ENCODE assay signal across 8 mouse cellular contexts in genomic region chr14:7943101-7943800, GRCm38 (mm10). TPM values are rescaled to one million over a fixed set of nuclear protein-coding genes. Genes with fewer than 3 reads are reported as not detected.
A peak's percentile ranks its signal among the peaks of the same experiment; 100 is the strongest.
DNase-seq lines count a peak whose midpoint lies in the region; ATAC-seq and TF ChIP-seq lines count a peak whose summit lies in the region.

No protein-coding gene starts in this region.

- no peak for ATAC-seq in heart, embryonic 13.5 days (ENCODE audit: extremely low read depth, insufficient number of reproducible peaks, low FRiP score, low TSS enrichment)

- H3K36me3 ChIP-seq in heart, embryonic 13.5 days = peaks cover 89% of the 10 kb centered on the region

- no peak overlapping the region for H3K4me2 ChIP-seq in heart, embryonic 13.5 days

- peaks cover 48% of the 10 kb centered on the region for H3K4me1 ChIP-seq in heart, embryonic 13.5 days

- H3K27ac ChIP-seq in left cerebral cortex, adult 2 months = peak overlapping the region; percentile 21; the same call in 1 of the 2 replicates
- H3K27ac ChIP-seq in heart, embryonic 13.5 days (replicated peaks) = peak overlapping the region; percentile 66

- no peak overlapping the region for H3K4me3 ChIP-seq in left cerebral cortex, adult 2 months
- no peak overlapping the region for H3K4me3 ChIP-seq in heart, embryonic 13.5 days

- no peak for TF ChIP-seq CTCF in left cerebral cortex, adult 2 months (IDR thresholded peaks at IDR 0.05)
- no peak for TF ChIP-seq CTCF in brain, embryonic 14.5 days (IDR thresholded peaks at IDR 0.05; ENCODE audit: borderline replicate concordance, extremely low read depth, insufficient read depth, insufficient read length)

- H3K9ac ChIP-seq in heart, embryonic 13.5 days = 0 out of 2 replicates have a peak overlapping the region, but pooled peaks have one; percentile 14

- TF ChIP-seq POLR2A in brain, embryonic 14.5 days (IDR thresholded peaks at IDR 0.05; ENCODE audit: borderline replicate concordance, extremely low read depth, insufficient read depth, insufficient read length, poor library complexity, severe bottlenecking) = no peak

- DNase-seq in left cerebral cortex, adult 2 months (ENCODE audit: extremely low spot score in 1 of 2, low spot score in 2 of 2) = no peak
- DNase-seq in left cerebral cortex, adult 8-10 months (ENCODE audit: low spot score in 2 of 2) = no peak
- peak; percentile 65 for DNase-seq in brain, embryonic 14.5 days (ENCODE audit: low read depth)
- DNase-seq in layer of hippocampus, postnatal 14 days (ENCODE audit: low spot score in 2 of 2) = peak; percentile 30 to 42
- peak; percentile 38 for DNase-seq in skeletal muscle tissue, adult 2 months (ENCODE audit: low read depth, low spot score)
- DNase-seq in left cerebral cortex, adult 11 months (ENCODE audit: low spot score) = no peak
- no peak for DNase-seq in left cerebral cortex, adult 18-20 months (ENCODE audit: low spot score in 2 of 2)

- intact Hi-C loops in left cerebral cortex, adult 2 months (cut with DNase I) = no loop called here

- H3K9me3 ChIP-seq in heart, embryonic 13.5 days = no peaks in the 10 kb centered on the region

- WGBS in heart, embryonic 13.5 days = 68% methylated on average over 7 of the region's 7 CpGs

- no peaks in the 10 kb centered on the region for H3K27me3 ChIP-seq in heart, embryonic 13.5 days (replicated peaks)

RNA-seq across cellular contexts. Expression of gene Gm45521, which starts 13.8 kb away (rescaled TPM):
- total RNA-seq in left cerebral cortex, adult 2 months (2021) = not detected
- under 1 TPM in 1 of 4 experiments, not detected in 3; 0.59 TPM for total RNA-seq in left cerebral cortex, adult 8-10 months (2022)
- polyA plus RNA-seq in brain, embryonic 14.5 days (2012; rRNA removed) = 0.11 and 0.14 TPM in 2 replicates
- not detected in 2 replicates for polyA plus RNA-seq in heart, embryonic 13.5 days (2015; fragmentation: Nextera tagmentation; extraction: Ambion mirVana)
- total RNA-seq in layer of hippocampus, postnatal 14 days (2021) = not detected
- not detected for total RNA-seq in left cerebral cortex, adult 18-20 months (2021)

RNA-seq across cellular contexts. Expression of gene Dnase1l3, which starts 51.1 kb away (rescaled TPM):
- total RNA-seq in left cerebral cortex, adult 2 months (2021) = under 1 TPM in 1 of 2 experiments, not detected in 1; 0.07 TPM
- total RNA-seq in left cerebral cortex, adult 8-10 months (2022) = under 1 TPM in 1 of 4 experiments, not detected in 3; 0.07 TPM
- polyA plus RNA-seq in brain, embryonic 14.5 days (2012; rRNA removed) = 0.05 and 0.07 TPM in 2 replicates
- polyA plus RNA-seq in heart, embryonic 13.5 days (2015; fragmentation: Nextera tagmentation; extraction: Ambion mirVana) = 0.05 and 0.13 TPM in 2 replicates
- not detected for total RNA-seq in layer of hippocampus, postnatal 14 days (2021)
- total RNA-seq in left cerebral cortex, adult 18-20 months (2021) = not detected

RNA-seq across cellular contexts. Expression of gene Abhd6, which starts 59.5 kb away (rescaled TPM):
- 10 to 100 TPM; 69.2 to 78.7 TPM for total RNA-seq in left cerebral cortex, adult 2 months (2021)
- total RNA-seq in left cerebral cortex, adult 8-10 months (2022) = 10 to 100 TPM; 55.1 to 60.3 (median 55.6) TPM
- polyA plus RNA-seq in brain, embryonic 14.5 days (2012; rRNA removed) = 15.2 and 17.3 TPM in 2 replicates
- 10.4 and 12.5 TPM in 2 replicates for polyA plus RNA-seq in heart, embryonic 13.5 days (2015; fragmentation: Nextera tagmentation; extraction: Ambion mirVana)
- total RNA-seq in layer of hippocampus, postnatal 14 days (2021) = 10 to 100 TPM; 61.4 to 61.8 TPM
- 10 to 100 TPM; 74.8 to 75.0 TPM for total RNA-seq in left cerebral cortex, adult 18-20 months (2021)

Comparison
In these comparisons a context has a peak if more than half of its experiments do, and no peak if none do; other contexts are left out.
1. DNase-seq: peak in brain, embryonic 14.5 days (single experiment), layer of hippocampus, postnatal 14 days (2 of 2) and skeletal muscle tissue, adult 2 months (single experiment); none in left cerebral cortex, adult 2 months (0 of 2), left cerebral cortex, adult 8-10 months (0 of 2), left cerebral cortex, adult 11 months (single experiment) and left cerebral cortex, adult 18-20 months (0 of 2).